Mouse (Mus musculus): Measurements from ENCODE around the gene Gpr25.

Gene Gpr25

GRCm38 (mm10) chr1:136260635-136261238, at the start of gene Gpr25:
Gpr25 (minus strand) TSS chr1:136260873.
- ATAC-seq (ENCODE audit: low TSS enrichment), result peak; percentile 25; the same call in 1 of the 2 replicates

GRCm38 (mm10) chr1:136309193-136309592, 48.5 kb upstream of the Gpr25 start:
- ATAC-seq (ENCODE audit: low TSS enrichment), result no peak

- peak; percentile 79 for ATAC-seq (ENCODE audit: low TSS enrichment)
Measured at GRCm38 (mm10) chr1:136306424-136306823, 45.8 kb upstream of the Gpr25 start.

GRCm38 (mm10) chr1:136293961-136294360, 33.3 kb upstream of the Gpr25 start:
- no peak for ATAC-seq (ENCODE audit: low TSS enrichment)

GRCm38 (mm10) chr1:136289803-136290202, 29.1 kb upstream of the Gpr25 start:
- no peak for ATAC-seq (ENCODE audit: low TSS enrichment)

- ATAC-seq (ENCODE audit: low TSS enrichment), result peak; percentile 50
Measured at GRCm38 (mm10) chr1:136277366-136277765, 16.7 kb upstream of the Gpr25 start.

GRCm38 (mm10) chr1:136268224-136268623, 7.6 kb upstream of the Gpr25 start:
- no peak for ATAC-seq (ENCODE audit: low TSS enrichment)

- no peak for ATAC-seq (ENCODE audit: low TSS enrichment)
Measured at GRCm38 (mm10) chr1:136266127-136266526, 5.5 kb upstream of the Gpr25 start.

GRCm38 (mm10) chr1:136263355-136263754, 2.7 kb upstream of the Gpr25 start:
- ATAC-seq (ENCODE audit: low TSS enrichment), result no peak

GRCm38 (mm10) chr1:136259893-136260634, 609 bp downstream of the Gpr25 start:
- ATAC-seq (ENCODE audit: low TSS enrichment), result peak; percentile 79

- ATAC-seq (ENCODE audit: low TSS enrichment), result no peak
Measured at GRCm38 (mm10) chr1:136259543-136259892, 1.2 kb downstream of the Gpr25 start.

- no peak for ATAC-seq (ENCODE audit: low TSS enrichment)
Measured at GRCm38 (mm10) chr1:136258495-136258894, 2.2 kb downstream of the Gpr25 start.

- no peak for ATAC-seq (ENCODE audit: low TSS enrichment)
Measured at GRCm38 (mm10) chr1:136255657-136256056, 5.0 kb downstream of the Gpr25 start.

- ATAC-seq (ENCODE audit: low TSS enrichment), result no peak
Measured at GRCm38 (mm10) chr1:136255174-136255573, 5.5 kb downstream of the Gpr25 start.

- no peak for ATAC-seq (ENCODE audit: low TSS enrichment)
Measured at GRCm38 (mm10) chr1:136254503-136255065, 6.1 kb downstream of the Gpr25 start.

GRCm38 (mm10) chr1:136253472-136253871, 7.2 kb downstream of the Gpr25 start:
- no peak for ATAC-seq (ENCODE audit: low TSS enrichment)

GRCm38 (mm10) chr1:136249662-136250061, 11.0 kb downstream of the Gpr25 start:
- no peak for ATAC-seq (ENCODE audit: low TSS enrichment)

- no peak for ATAC-seq (ENCODE audit: low TSS enrichment)
Measured at GRCm38 (mm10) chr1:136247393-136247792, 13.3 kb downstream of the Gpr25 start.

- no peak for ATAC-seq (ENCODE audit: low TSS enrichment)
Measured at GRCm38 (mm10) chr1:136244469-136244868, 16.2 kb downstream of the Gpr25 start.

- peak; percentile 97 for ATAC-seq (ENCODE audit: low TSS enrichment)
Measured at GRCm38 (mm10) chr1:136241801-136242200, 18.9 kb downstream of the Gpr25 start.

- ATAC-seq (ENCODE audit: low TSS enrichment), result no peak
Measured at GRCm38 (mm10) chr1:136238495-136238894, 22.2 kb downstream of the Gpr25 start.

- no peak for ATAC-seq (ENCODE audit: low TSS enrichment)
Measured at GRCm38 (mm10) chr1:136234595-136235092, 26.0 kb downstream of the Gpr25 start.
